Mouse (Mus musculus) forebrain, embryonic 11.5 days (tissue): ENCODE data around the gene Hip1r. TPM values are rescaled to one million over a fixed set of nuclear protein-coding genes. Genes with fewer than 3 reads are reported as not detected.

Experiments used
- ATAC-seq: fragments of 200-750 bp; cut with Nextera tagmentation; replicated peaks from 2 replicates; pipeline ENCODE4 v1.8.0; 2017; ENCODE audit warnings: moderate TSS enrichment; ENCODE audit not compliant: low FRiP score
- DNase-seq: peaks from one replicate; pipeline ENCODE4 v3.0.0-alpha.2; 2017; ENCODE audit warnings: low spot score
- H3K27ac ChIP-seq: fragments of 300-500 bp; sonication (generic); 2 replicates; pipeline ENCODE4 v1.5.1; 2014; ENCODE audit warnings: low read depth, low read length
- H3K27me3 ChIP-seq: fragments of 300-500 bp; sonication (generic); 2 replicates; pipeline ENCODE4 v1.6.1; 2014; ENCODE audit warnings: mild to moderate bottlenecking, low read length, mixed read lengths; ENCODE audit not compliant: control insufficient read depth, insufficient read depth
- H3K36me3 ChIP-seq: fragments of 300-500 bp; sonication (generic); 2 replicates; pipeline ENCODE4 v1.6.1; 2014; ENCODE audit warnings: mild to moderate bottlenecking, low read length, moderate library complexity, mixed read lengths; ENCODE audit not compliant: control insufficient read depth, insufficient read depth
- H3K4me1 ChIP-seq: fragments of 300-500 bp; sonication (generic); replicated peaks from 2 replicates; pipeline ENCODE4 v1.6.1; 2014; ENCODE audit warnings: low read length, mixed read lengths; ENCODE audit not compliant: control insufficient read depth, insufficient read depth
- H3K4me2 ChIP-seq: fragments of 300-500 bp; sonication (generic); 2 replicates; pipeline ENCODE4 v1.6.1; 2014; ENCODE audit warnings: low read depth, mild to moderate bottlenecking, low read length, moderate library complexity, mixed read lengths; ENCODE audit not compliant: severe bottlenecking
- H3K4me3 ChIP-seq: fragments of 300-500 bp; sonication (generic); 2 replicates; pipeline ENCODE4 v1.5.1; 2014; ENCODE audit warnings: low read depth, low read length
- H3K9ac ChIP-seq: fragments of 300-500 bp; sonication (generic); 2 replicates; pipeline ENCODE4 v1.6.1; 2014; ENCODE audit warnings: low read length
- H3K9me3 ChIP-seq: fragments of 300-500 bp; sonication (generic); 2 replicates; pipeline ENCODE4 v1.6.1; 2016; ENCODE audit warnings: low read length, mixed read lengths; ENCODE audit not compliant: control insufficient read depth
- WGBS: fragments of 180-500 bp; shearing (Covaris S2); extraction: QIAGEN DNeasy Blood & Tissue Kit; methylation state at CpG from one replicate; pipeline ENCODE4 v1.1.7; 2014; 5-methylcytosine and 5-hydroxymethylcytosine counted together
- polyA plus RNA-seq: library from polyadenylated mRNA; unstranded; fragments of >200 nt; fragmentation: Nextera tagmentation; extraction: Ambion mirVana; gene quantifications from 2 replicates; pipeline ENCODE4 v1.2.1, GENCODE M21; 2014

Hip1r gene
- polyA plus RNA-seq, 1 experiment from 2014 or later, result 7.3 TPM

DNA sequence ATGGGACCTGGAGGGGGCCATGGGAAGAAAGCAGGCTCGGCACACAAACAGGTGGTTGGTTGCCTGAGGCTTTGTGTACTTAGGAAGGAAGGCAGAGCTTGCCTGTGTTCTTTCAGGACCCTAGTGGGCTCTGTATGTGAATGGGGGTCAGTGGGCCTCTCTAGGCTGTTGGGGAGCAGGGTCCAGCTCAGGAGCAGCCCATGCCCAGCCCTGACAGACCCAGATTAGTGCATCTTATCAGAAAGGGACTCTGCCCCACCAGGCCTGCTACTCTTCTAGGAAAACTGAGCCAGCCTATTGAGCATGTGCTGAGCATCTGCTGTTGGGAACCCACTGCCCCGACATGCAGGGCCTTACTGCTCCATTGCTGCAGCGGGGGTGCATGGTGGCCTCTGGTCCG lies 14.1 kb downstream of the Hip1r start:
- Histone ChIP-seq H3K9ac (no peak overlapping the region), H3K27me3 (no peaks in the 10 kb centered on the region), H3K4me1 (no peaks in the 10 kb centered on the region), H3K27ac (no peak overlapping the region), H3K9me3 (no peaks in the 10 kb centered on the region), H3K4me3 (no peak overlapping the region), H3K36me3 (no peaks in the 10 kb centered on the region), H3K4me2 (no peak overlapping the region)
- ATAC-seq (no peak), DNase-seq (no peak)
- 73% methylated on average over 4 of the region's 4 CpGs for WGBS

DNA sequence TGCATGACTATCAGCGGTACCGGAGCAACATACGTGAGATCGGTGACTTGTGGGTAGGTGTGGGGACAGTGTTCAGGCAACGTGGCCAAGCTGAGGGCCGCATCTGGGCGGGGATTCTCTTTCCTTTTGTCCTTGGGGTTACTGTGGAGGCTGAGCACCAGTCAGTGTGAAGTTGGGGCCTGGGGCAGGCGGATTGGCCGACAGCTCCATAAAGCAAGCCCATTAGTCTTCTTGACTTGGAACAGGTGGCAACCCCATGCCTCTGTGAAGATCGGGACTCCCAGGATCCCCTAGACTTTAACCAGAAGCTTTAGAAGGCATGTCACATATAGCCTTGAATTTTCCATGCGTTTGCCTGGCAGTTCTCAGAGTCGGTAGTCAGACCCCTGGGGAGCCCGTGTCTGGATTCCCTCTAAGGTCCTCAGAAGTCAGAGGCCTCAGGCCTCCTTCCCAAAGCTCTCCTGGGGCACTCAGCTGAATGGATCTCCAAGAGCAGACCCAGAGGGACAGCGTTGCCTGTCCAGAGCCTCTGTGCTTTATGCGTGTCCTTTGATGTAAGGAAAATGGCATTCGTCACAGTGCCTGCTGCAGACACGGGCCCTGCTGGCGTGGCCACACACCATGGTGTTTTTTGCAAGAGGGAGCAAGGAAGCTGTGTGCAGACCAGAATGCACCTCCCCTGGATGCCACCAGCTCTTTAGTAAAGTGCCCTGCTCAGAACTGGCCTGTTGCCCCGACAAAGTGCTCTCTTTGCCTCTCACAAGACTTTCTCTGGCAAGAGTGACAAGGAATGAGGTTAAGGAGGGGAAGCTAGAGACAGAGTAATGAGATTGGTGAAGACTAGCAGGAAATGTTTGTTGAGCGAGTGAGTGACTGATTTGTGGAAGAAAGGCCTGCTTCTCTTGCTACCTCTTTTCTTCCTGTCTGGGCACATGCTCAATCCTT lies 16.8 kb downstream of the Hip1r start:
- Histone ChIP-seq H3K4me2 (no peak overlapping the region), H3K27me3 (no peaks in the 10 kb centered on the region), H3K4me3 (no peak overlapping the region), H3K9ac (no peak overlapping the region), H3K27ac (no peak overlapping the region), H3K4me1 (no peaks in the 10 kb centered on the region), H3K9me3 (no peaks in the 10 kb centered on the region), H3K36me3 (no peaks in the 10 kb centered on the region)
- 85% methylated on average over 20 of the region's 20 CpGs for WGBS
- DNase-seq (no peak), ATAC-seq (no peak)

DNA sequence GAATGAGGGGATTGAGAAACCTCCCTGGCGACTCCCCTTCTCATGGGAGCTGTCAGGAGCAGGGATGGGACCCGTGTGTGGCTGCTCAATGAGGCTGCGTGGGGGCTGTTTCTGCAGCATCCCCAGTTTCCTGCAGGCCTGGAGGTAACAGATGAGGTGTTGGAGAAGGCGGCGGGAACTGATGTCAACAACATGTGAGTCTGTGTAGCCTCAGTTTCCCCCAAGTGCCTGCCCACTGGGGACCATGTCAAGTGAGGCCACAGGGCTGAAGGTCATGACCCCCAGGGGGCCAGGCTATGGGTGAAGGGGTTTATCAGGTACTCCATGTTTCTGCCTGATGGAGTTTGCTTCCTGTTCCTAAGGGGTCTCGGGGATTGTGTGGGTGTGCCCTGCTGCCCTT lies 17.9 kb downstream of the Hip1r start:
- H3K4me1 ChIP-seq, result no peaks in the 10 kb centered on the region
- no peak for ATAC-seq

DNA sequence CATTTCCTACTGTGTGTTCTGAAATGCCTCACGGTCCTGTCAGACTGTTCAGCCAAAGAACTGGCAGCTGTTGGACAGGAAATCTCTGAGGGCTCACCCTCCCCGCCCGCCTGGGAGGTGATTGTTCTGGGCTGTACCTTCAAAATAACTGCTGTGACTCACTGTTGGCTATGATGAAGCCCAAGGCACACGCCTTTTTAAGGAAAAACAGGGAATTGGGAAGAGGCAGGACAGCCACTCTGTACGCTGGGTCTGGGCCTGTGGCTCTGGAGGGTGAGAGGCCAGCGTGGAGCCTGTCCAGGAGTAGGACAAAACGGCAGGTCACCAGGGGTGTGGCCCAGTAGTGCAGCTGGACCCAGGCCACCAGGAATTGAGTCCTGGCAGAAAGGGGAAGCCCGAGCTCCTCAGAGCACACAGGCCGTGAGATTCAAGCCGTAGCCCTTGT lies 18.8 kb downstream of the Hip1r start:
- Histone ChIP-seq H3K4me2 (no peak overlapping the region), H3K4me3 (no peak overlapping the region), H3K27me3 (no peaks in the 10 kb centered on the region), H3K9ac (no peak overlapping the region), H3K9me3 (no peaks in the 10 kb centered on the region), H3K36me3 (no peaks in the 10 kb centered on the region), H3K27ac (no peak overlapping the region), H3K4me1 (no peaks in the 10 kb centered on the region)
- ATAC-seq, result no peak
- DNase-seq, result no peak
- 93% methylated on average over 10 of the region's 10 CpGs for WGBS

More for the DNA sequence above, 17.9 kb downstream of the Hip1r start:
- Histone ChIP-seq H3K4me2 (no peak overlapping the region), H3K36me3 (no peaks in the 10 kb centered on the region), H3K27me3 (no peaks in the 10 kb centered on the region), H3K9ac (no peak overlapping the region), H3K27ac (no peak overlapping the region), H3K4me3 (no peak overlapping the region), H3K9me3 (no peaks in the 10 kb centered on the region)
- DNase-seq, result no peak
- 85% methylated on average over 6 of the region's 6 CpGs for WGBS

DNA sequence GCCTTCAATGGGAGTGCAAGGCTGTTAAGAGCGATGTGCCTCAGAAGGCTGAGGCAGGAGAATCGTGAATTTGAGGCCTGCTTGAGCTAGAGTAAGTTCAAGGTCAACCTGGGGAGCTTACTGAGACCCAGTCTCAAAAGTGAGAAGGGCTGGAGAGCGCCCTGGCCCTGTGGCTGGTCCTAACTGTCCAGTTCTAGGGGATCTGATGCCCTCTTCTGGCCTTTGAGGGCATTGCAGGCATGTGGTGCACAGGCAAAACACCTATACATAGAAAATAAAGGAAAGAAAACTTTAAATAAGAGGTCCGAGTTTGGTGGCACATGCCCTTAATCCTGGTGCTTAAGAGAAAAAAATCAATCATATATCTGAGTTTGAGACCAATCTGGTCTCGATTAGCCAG lies 19.4 kb downstream of the Hip1r start:
- DNase-seq, result peak; percentile 87
- H3K27me3 ChIP-seq, result no peaks in the 10 kb centered on the region
- H3K9ac ChIP-seq, result no peak overlapping the region
- H3K4me2 ChIP-seq, result no peak overlapping the region
- H3K9me3 ChIP-seq, result no peaks in the 10 kb centered on the region
- no peaks in the 10 kb centered on the region for H3K36me3 ChIP-seq
- no peak overlapping the region for H3K27ac ChIP-seq
- H3K4me3 ChIP-seq, result no peak overlapping the region
- peak; percentile 44; the same call in 1 of the 2 replicates for ATAC-seq
- no peaks in the 10 kb centered on the region for H3K4me1 ChIP-seq
- 33% methylated on average over 5 of the region's 5 CpGs for WGBS

DNA sequence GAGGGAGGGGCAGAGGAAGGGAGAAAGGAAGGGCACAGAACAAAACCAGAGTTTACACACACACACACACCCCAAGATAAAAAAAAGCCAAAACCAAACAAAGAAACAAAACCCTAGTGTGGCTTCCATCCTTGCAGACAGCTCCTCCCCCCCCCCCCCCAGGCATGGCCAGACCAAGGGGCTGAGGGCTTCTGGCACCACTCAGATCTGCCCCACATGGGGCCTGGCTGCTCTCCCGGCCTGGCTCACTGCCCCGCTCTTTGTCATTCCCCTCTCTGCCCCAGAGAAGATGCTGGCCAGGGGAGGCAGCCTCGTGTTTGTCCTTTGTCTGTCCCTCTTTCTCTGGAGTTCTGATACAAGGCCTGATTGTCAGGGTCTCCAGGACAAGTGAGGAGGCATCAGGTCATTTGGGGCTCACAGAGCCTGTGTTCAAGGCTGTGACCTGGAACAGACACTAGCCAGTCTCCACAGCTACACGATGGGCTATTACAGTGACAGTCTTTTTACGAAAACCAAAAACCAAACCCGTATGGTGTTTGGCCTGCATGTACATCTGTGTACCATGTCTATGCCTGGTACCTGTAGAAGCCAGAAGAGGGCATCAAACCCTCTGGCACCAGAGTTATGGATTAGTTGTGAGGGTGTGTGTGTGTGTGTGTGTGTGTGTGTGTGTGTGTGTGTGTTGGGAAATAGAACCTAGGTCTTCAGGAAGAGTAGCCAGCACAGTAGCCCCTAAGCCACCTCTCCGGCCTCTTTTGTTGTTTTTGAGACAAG lies 20.0 kb downstream of the Hip1r start:
- WGBS, result 69% methylated on average over 7 of the region's 7 CpGs
- Histone ChIP-seq H3K4me2 (no peak overlapping the region), H3K4me3 (no peak overlapping the region), H3K9ac (no peak overlapping the region), H3K4me1 (no peaks in the 10 kb centered on the region), H3K9me3 (no peaks in the 10 kb centered on the region), H3K36me3 (no peaks in the 10 kb centered on the region), H3K27me3 (no peaks in the 10 kb centered on the region), H3K27ac (no peak overlapping the region)
- DNase-seq (no peak), ATAC-seq (no peak)

DNA sequence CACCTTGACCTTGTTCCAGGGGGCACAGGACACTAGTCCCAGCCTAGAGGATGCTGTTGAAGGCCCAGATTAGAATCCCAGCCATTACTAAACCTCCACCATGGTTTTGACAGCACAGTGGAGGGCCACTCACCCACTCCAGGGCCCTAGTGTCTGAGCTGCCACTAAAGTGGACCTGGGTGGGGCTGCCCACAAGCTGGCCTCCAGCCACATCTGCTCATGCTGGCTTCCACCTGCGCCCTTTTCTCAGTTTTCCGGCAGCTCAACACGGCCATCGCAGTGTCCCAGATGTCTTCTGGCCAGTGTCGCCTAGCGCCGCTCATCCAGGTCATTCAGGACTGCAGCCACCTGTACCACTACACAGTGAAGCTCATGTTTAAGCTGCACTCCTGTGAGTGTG lies 21.0 kb downstream of the Hip1r start:
- no peak for ATAC-seq
- 98% methylated on average over 7 of the region's 7 CpGs for WGBS
- Histone ChIP-seq H3K36me3 (no peaks in the 10 kb centered on the region), H3K27me3 (no peaks in the 10 kb centered on the region), H3K9me3 (no peaks in the 10 kb centered on the region), H3K4me3 (no peak overlapping the region), H3K9ac (no peak overlapping the region), H3K4me2 (no peak overlapping the region), H3K27ac (no peak overlapping the region), H3K4me1 (no peaks in the 10 kb centered on the region)
- no peak for DNase-seq

DNA sequence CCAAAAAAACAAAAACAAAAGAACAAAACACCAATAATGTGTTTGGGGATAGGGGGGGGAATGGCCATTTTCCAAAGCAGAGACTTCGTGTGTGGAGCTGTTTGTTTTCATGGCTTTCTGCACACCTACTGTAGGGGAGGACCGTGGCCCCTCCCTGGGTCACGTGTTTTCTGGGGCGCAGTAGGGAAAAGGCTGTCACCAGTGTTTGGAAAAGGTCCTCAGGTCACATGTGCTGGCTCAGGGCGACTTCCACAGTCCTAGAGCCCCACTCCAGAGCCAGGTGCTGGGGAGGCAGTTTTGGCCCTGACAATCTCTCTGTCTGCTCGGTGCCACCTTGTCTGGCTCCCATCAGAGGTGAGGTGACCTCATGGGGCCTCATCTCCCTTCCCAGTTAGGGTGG lies 22.0 kb downstream of the Hip1r start:
- no peaks in the 10 kb centered on the region for H3K4me1 ChIP-seq

More for the DNA sequence above, 22.0 kb downstream of the Hip1r start:
- Histone ChIP-seq H3K36me3 (no peaks in the 10 kb centered on the region), H3K9me3 (no peaks in the 10 kb centered on the region), H3K27me3 (no peaks in the 10 kb centered on the region), H3K4me3 (no peak overlapping the region), H3K4me2 (no peak overlapping the region), H3K27ac (no peak overlapping the region), H3K9ac (no peak overlapping the region)
- WGBS, result 86% methylated on average over 6 of the region's 6 CpGs
- DNase-seq (no peak), ATAC-seq (no peak)
